Mouse (Mus musculus) MEL (cell line): ENCODE results near the gene Hsf5. TPM values are rescaled to one million over a fixed set of nuclear protein-coding genes. Genes with fewer than 3 reads are reported as not detected.

Source experiments
- DNase-seq: peaks from one replicate; pipeline ENCODE4 v3.0.0; 2011; ENCODE audit warnings: low read depth, low spot score
- H3K27ac ChIP-seq: 2 replicates; pipeline ENCODE4 v1.5.1; 2012; ENCODE audit warnings: low read depth, mild to moderate bottlenecking, control low read depth, low read length, moderate library complexity; ENCODE audit not compliant: control insufficient read depth
- H3K27me3 ChIP-seq, 2 experiments: fragments of 150-350 bp in 1 of 2; sonication (generic) in 1 of 2; 2 replicates each; pipeline ENCODE4 v1.6.1; 2012; ENCODE audit warnings: low read length in 2 of 2, mild to moderate bottlenecking in 2 of 2, improper control_type of control experiment in 1 of 2, moderate library complexity in 1 of 2; ENCODE audit not compliant: insufficient read depth in 2 of 2, control insufficient read depth in 1 of 2
- H3K36me3 ChIP-seq, 2 experiments: 2 replicates each; pipeline ENCODE4 v1.6.1; 2012 to 2014; ENCODE audit warnings: low read length in 2 of 2, improper control_type of control experiment in 1 of 2, inconsistent platforms in 1 of 2, mild to moderate bottlenecking in 1 of 2; ENCODE audit not compliant: insufficient read depth in 2 of 2, control insufficient read depth in 1 of 2
- H3K4me1 ChIP-seq, 2 experiments: fragments of 150-350 bp in 1 of 2; sonication (generic) in 1 of 2; 2 replicates each; pipeline ENCODE4 v1.6.1; 2012; ENCODE audit warnings: low read length in 2 of 2, improper control_type of control experiment in 1 of 2, mild to moderate bottlenecking in 1 of 2; ENCODE audit not compliant: insufficient read depth in 2 of 2, control insufficient read depth in 1 of 2
- H3K4me3 ChIP-seq, 2 experiments: fragments of 150-350 bp in 1 of 2; sonication (generic) in 1 of 2; 2 replicates each; pipeline ENCODE4 v1.5.1; 2012; ENCODE audit warnings: low read depth in 2 of 2, low read length in 2 of 2, mild to moderate bottlenecking in 2 of 2, moderate library complexity in 2 of 2, control low read depth in 1 of 2, improper control_type of control experiment in 1 of 2; ENCODE audit not compliant: control insufficient read depth in 1 of 2, insufficient read depth in 1 of 2
- H3K79me2 ChIP-seq: 2 replicates; pipeline ENCODE4 v1.6.1; 2012; ENCODE audit warnings: mild to moderate bottlenecking, low read length, moderate library complexity; ENCODE audit not compliant: control insufficient read depth, poor library complexity, insufficient read depth
- H3K9ac ChIP-seq: 2 replicates; pipeline ENCODE4 v1.6.1; 2012; ENCODE audit warnings: low read depth, mild to moderate bottlenecking, control low read depth, low read length, moderate library complexity; ENCODE audit not compliant: control insufficient read depth, poor library complexity, severe bottlenecking
- H3K9me3 ChIP-seq: fragments of 150-350 bp; sonication (generic); replicated peaks from 2 replicates; pipeline ENCODE4 v1.6.1; 2012; ENCODE audit warnings: mild to moderate bottlenecking, low read length, improper control_type of control experiment, moderate library complexity; ENCODE audit not compliant: insufficient read depth
- BHLHE40 ChIP-seq: IDR thresholded peaks from 2 replicates; pipeline ENCODE4 v1.6.1; 2012; ENCODE audit warnings: low read depth, mild to moderate bottlenecking, inconsistent platforms, low read length, improper control_type of control experiment, borderline replicate concordance
- CHD2 ChIP-seq: IDR thresholded peaks from 2 replicates; pipeline ENCODE4 v1.6.1; 2011; ENCODE audit warnings: low read length, improper control_type of control experiment
- EP300 ChIP-seq, 2 experiments: IDR thresholded peaks; 2 replicates each; pipeline ENCODE4 v1.6.1; 2011; ENCODE audit warnings: improper control_type of control experiment in 2 of 2, low read length in 2 of 2, low read depth in 1 of 2, mild to moderate bottlenecking in 1 of 2
- GABPA ChIP-seq: IDR thresholded peaks from 2 replicates; pipeline ENCODE4 v1.6.1; 2012; ENCODE audit warnings: low read depth, mild to moderate bottlenecking, inconsistent platforms, low read length, improper control_type of control experiment, moderate library complexity
- GATA1 ChIP-seq: IDR thresholded peaks from 2 replicates; pipeline ENCODE4 v1.6.1; 2011; ENCODE audit warnings: low read depth, low read length, improper control_type of control experiment
- JUND ChIP-seq: IDR thresholded peaks from 2 replicates; pipeline ENCODE4 v1.6.1; 2011; ENCODE audit warnings: low read depth, mild to moderate bottlenecking, improper control_type of control experiment, low read length
- KAT2A ChIP-seq: conservative IDR thresholded peaks from 2 replicates; pipeline ENCODE4 v1.6.1; 2012; ENCODE audit warnings: low read depth, low read length, improper control_type of control experiment, inconsistent platforms
- MAFK ChIP-seq: IDR thresholded peaks from 2 replicates; pipeline ENCODE4 v1.6.1; 2011; ENCODE audit warnings: low read depth, mild to moderate bottlenecking, low read length, improper control_type of control experiment, borderline replicate concordance
- MAX ChIP-seq: IDR thresholded peaks from 2 replicates; pipeline ENCODE4 v1.6.1; 2011; ENCODE audit warnings: low read length, improper control_type of control experiment
- MAZ ChIP-seq: IDR thresholded peaks from 2 replicates; pipeline ENCODE4 v1.6.1; 2012; ENCODE audit warnings: low read depth, mild to moderate bottlenecking, inconsistent platforms, low read length, improper control_type of control experiment
- NRF1 ChIP-seq: IDR thresholded peaks from 2 replicates; pipeline ENCODE4 v1.6.1; 2014; ENCODE audit warnings: low read depth, mild to moderate bottlenecking, inconsistent platforms, low read length, improper control_type of control experiment, moderate library complexity; ENCODE audit not compliant: poor library complexity, insufficient read depth, severe bottlenecking
- POLR2A ChIP-seq, 2 experiments: IDR thresholded peaks; 2 replicates each; pipeline ENCODE4 v1.6.1; 2011 to 2012; ENCODE audit warnings: low read length in 2 of 2, mild to moderate bottlenecking in 2 of 2, control low read depth in 1 of 2, improper control_type of control experiment in 1 of 2, low read depth in 1 of 2, moderate library complexity in 1 of 2; ENCODE audit not compliant: control insufficient read depth in 1 of 2, insufficient read depth in 1 of 2, poor library complexity in 1 of 2
- POLR2AphosphoS5 ChIP-seq: IDR thresholded peaks from 2 replicates; pipeline ENCODE4 v1.6.1; 2012; ENCODE audit warnings: low read depth, borderline replicate concordance, mild to moderate bottlenecking, inconsistent platforms, low read length, moderate library complexity, mixed read lengths
- SIN3A ChIP-seq: IDR thresholded peaks from 2 replicates; pipeline ENCODE4 v1.6.1; 2012; ENCODE audit warnings: low read length, improper control_type of control experiment, inconsistent platforms
- SMC3 ChIP-seq: IDR thresholded peaks from 2 replicates; pipeline ENCODE4 v1.6.1; 2011; ENCODE audit warnings: low read depth, low read length, improper control_type of control experiment
- TBP ChIP-seq: IDR thresholded peaks from 2 replicates; pipeline ENCODE4 v1.8.0; 2011; ENCODE audit warnings: low read depth, low read length, improper control_type of control experiment
- USF1 ChIP-seq: IDR thresholded peaks from 2 replicates; pipeline ENCODE4 v1.6.1; 2014; ENCODE audit warnings: low read depth, mild to moderate bottlenecking, inconsistent platforms, low read length, improper control_type of control experiment, moderate library complexity
- USF2 ChIP-seq, 2 experiments: IDR thresholded peaks; 2 replicates each; pipeline ENCODE4 v1.6.1; 2011 to 2012; ENCODE audit warnings: improper control_type of control experiment in 2 of 2, low read length in 2 of 2, borderline replicate concordance in 1 of 2, inconsistent platforms in 1 of 2, low read depth in 1 of 2, mild to moderate bottlenecking in 1 of 2; ENCODE audit not compliant: insufficient read depth in 1 of 2
- ZNF384 ChIP-seq: IDR thresholded peaks from 2 replicates; pipeline ENCODE4 v1.6.1; 2012; ENCODE audit warnings: low read depth, mild to moderate bottlenecking, inconsistent platforms, low read length, improper control_type of control experiment
- polyA plus RNA-seq, 2 experiments: library from polyadenylated mRNA; stranded (reverse) in 1 of 2; unstranded in 1 of 2; fragments of >175 nt in 1 of 2; fragments of >200 nt in 1 of 2; gene quantifications; 2 replicates each; pipeline versions ENCODE4 v1.2.1 to v1.2.4; 2012; ENCODE audit warnings: low replicate concordance in 2 of 2, low read depth in 1 of 2; ENCODE audit not compliant: insufficient read length in 2 of 2, insufficient read depth in 1 of 2, missing spikeins in 1 of 2
- total RNA-seq: library from RNA; depleted of rRNA; stranded (reverse); fragments of 300-350 nt; gene quantifications from 2 replicates; pipeline ENCODE4 v1.2.3, GENCODE M21; 2012

Hsf5 gene
- total and polyA plus RNA-seq, 3 experiments = 0.03 TPM; not detected in 2

- no peaks in the 10 kb centered on the region for H3K27me3 ChIP-seq
- TF ChIP-seq EP300 (IDR thresholded peaks at IDR 0.05; ENCODE audit: low read depth in 1 of 2, low read length in 2 of 2) (peak; percentile 17 to 38; a peak in 1 of 4 replicates), GATA1 (peak; percentile 61; the same call in 1 of the 2 replicates), POLR2A (IDR thresholded peaks at IDR 0.05; ENCODE audit: control insufficient read depth in 1 of 2, insufficient read depth in 1 of 2, low read depth in 1 of 2, low read length in 2 of 2, poor library complexity in 1 of 2) (no peak), BHLHE40 (no peak)
- no peak overlapping the region for H3K4me3 ChIP-seq
- no peak overlapping the region for H3K27ac ChIP-seq
- no peak for DNase-seq
- peaks cover 0 to 9% of the 10 kb centered on the region in 2 experiments; a peak in 2 of 4 replicates for H3K36me3 ChIP-seq
- H3K79me2 ChIP-seq = no peaks in the 10 kb centered on the region
- peaks cover 7% of the 10 kb centered on the region in 2 experiments for H3K4me1 ChIP-seq
- H3K9me3 ChIP-seq = no peaks in the 10 kb centered on the region
- H3K9ac ChIP-seq = no peak overlapping the region
Measured at GRCm38 (mm10) chr11:87701108-87701507, 84.1 kb downstream of the Hsf5 start.

GRCm38 (mm10) chr11:87701877-87702620 is 85.1 kb downstream of the Hsf5 start:
- TF ChIP-seq SMC3 (no peak), JUND (no peak), ZNF384 (no peak), USF2 (IDR thresholded peaks at IDR 0.05; ENCODE audit: borderline replicate concordance in 1 of 2, insufficient read depth in 1 of 2, low read depth in 1 of 2, low read length in 2 of 2) (no peak), NRF1 (no peak), SIN3A (no peak), GABPA (no peak), TBP (no peak), GATA1 (no peak), MAX (no peak), CHD2 (no peak), USF1 (no peak), MAZ (no peak), POLR2A (IDR thresholded peaks at IDR 0.05; ENCODE audit: control insufficient read depth in 1 of 2, insufficient read depth in 1 of 2, low read depth in 1 of 2, low read length in 2 of 2, poor library complexity in 1 of 2) (no peak), MAFK (no peak), POLR2AphosphoS5 (no peak), KAT2A (no peak)
- Histone ChIP-seq H3K9me3 (no peaks in the 10 kb centered on the region), H3K9ac (no peak overlapping the region), H3K79me2 (no peaks in the 10 kb centered on the region), H3K36me3 (peaks cover 0 to 9% of the 10 kb centered on the region in 2 experiments; a peak in 2 of 4 replicates), H3K4me3 (no peak overlapping the region), H3K27me3 (no peaks in the 10 kb centered on the region), H3K4me1 (peaks cover 7% of the 10 kb centered on the region in 2 experiments), H3K27ac (no peak overlapping the region)
- DNase-seq = no peak
